In genomic region chr1:189749789-189750188, GRCm38 (mm10) we compare ENCODE assay signal across 21 mouse cellular contexts. TPM values are rescaled to one million over a fixed set of nuclear protein-coding genes. Genes with fewer than 3 reads are reported as not detected.
DNase-seq lines count a peak whose midpoint lies in the region; ATAC-seq and TF ChIP-seq lines count a peak whose summit lies in the region.
"Had no signal": no experiment of that assay in that cellular context is flagged by ENCODE, and none has a peak within 500 bp of the region (broad histone marks: within the 10 kb centered on the region; RNA-seq: fewer than 3 reads in every experiment).

No protein-coding gene starts in this region.

- peaks cover 14% of the 10 kb centered on the region; the same call in 1 of the 2 replicates for H3K36me3 ChIP-seq in heart, embryonic 13.5 days
- no peaks in the 10 kb centered on the region for H3K36me3 ChIP-seq in kidney, embryonic 14.5 days (ENCODE audit: control insufficient read depth, insufficient read depth, low read length)
- no peaks in the 10 kb centered on the region for H3K36me3 ChIP-seq in stomach, embryonic 14.5 days (ENCODE audit: control insufficient read depth, insufficient read depth, low read length)
- H3K36me3 ChIP-seq: G1E; liver, embryonic 13.5 days had no signal

- H3K9me3 ChIP-seq in heart, embryonic 13.5 days: no peaks in the 10 kb centered on the region
- H3K9me3 ChIP-seq in kidney, embryonic 14.5 days (ENCODE audit: control insufficient read depth, low read length): no peaks in the 10 kb centered on the region
- no peaks in the 10 kb centered on the region for H3K9me3 ChIP-seq in stomach, embryonic 14.5 days (ENCODE audit: control insufficient read depth, low read depth, low read length)
- H3K9me3 ChIP-seq: forebrain, embryonic 10.5 days; limb, embryonic 12.5 days; liver, embryonic 13.5 days; midbrain, embryonic 10.5 days had no signal

- DNase-seq in heart, postnatal 36 days: no peak
- no peak for DNase-seq in kidney, adult 11 months
- no peak for DNase-seq in Patski (ENCODE audit: low read depth, low spot score)
- DNase-seq in left cerebral cortex, postnatal 36 days (ENCODE audit: low spot score in 2 of 2): no peak
- DNase-seq: adrenal gland, postnatal 36 days; cerebellum, adult 2 months; forebrain, postnatal 0 days; kidney, postnatal 36 days; liver, embryonic 13.5 days; retina, postnatal 1 day; thymus, postnatal 25 days had no signal

- H3K4me1 ChIP-seq in heart, embryonic 13.5 days: peaks cover 70% of the 10 kb centered on the region
- H3K4me1 ChIP-seq in kidney, embryonic 14.5 days (ENCODE audit: control insufficient read depth, insufficient read depth, low read length): peaks cover 24% of the 10 kb centered on the region
- 0 out of 2 replicates have a peak, but pooled peaks cover 6% of the 10 kb centered on the region for H3K4me1 ChIP-seq in stomach, embryonic 14.5 days (ENCODE audit: control insufficient read depth, insufficient read depth, low read length)

- intact Hi-C loops in heart, postnatal 36 days (cut with DNase I): no loop called here
- intact Hi-C loops in left cerebral cortex, postnatal 36 days (cut with DNase I): loop anchor here (5.0 kb wide), 1 partner anchor 38 kb away; no protein-coding TSS in a partner anchor

- POLR2A ChIA-PET in Patski (lab: Charles Lee): no interaction called here

- in situ Hi-C loops in Patski (cut with MboI; ENCODE audit: low pct_unique_long_range_greater_than_20kb): no loop called here

- H3K4me2 ChIP-seq in heart, embryonic 13.5 days: peak overlapping the region; percentile 51
- H3K4me2 ChIP-seq in kidney, embryonic 14.5 days (replicated peaks; ENCODE audit: low read depth, low read length): no peak overlapping the region
- H3K4me2 ChIP-seq in stomach, embryonic 14.5 days (replicated peaks; ENCODE audit: low read depth, low read length): no peak overlapping the region
- H3K4me2 ChIP-seq: limb, embryonic 12.5 days; liver, embryonic 13.5 days had no signal

- no peak for ATAC-seq in heart, embryonic 13.5 days (ENCODE audit: extremely low read depth, insufficient number of reproducible peaks, low FRiP score, low TSS enrichment)
- ATAC-seq in kidney, embryonic 14.5 days (ENCODE audit: low FRiP score, low TSS enrichment): no peak
- peak; percentile 66 for ATAC-seq in Patski
- ATAC-seq in stomach, embryonic 14.5 days (ENCODE audit: insufficient number of reproducible peaks, insufficient read depth, low FRiP score, low read depth): no peak
- ATAC-seq: forebrain, postnatal 0 days; hindbrain, embryonic 16.5 days had no signal

- peak overlapping the region; percentile 78 for H3K27ac ChIP-seq in heart, embryonic 13.5 days (replicated peaks)
- H3K27ac ChIP-seq in kidney, embryonic 14.5 days (ENCODE audit: low read depth, low read length): peak overlapping the region; percentile 71
- H3K27ac ChIP-seq in stomach, embryonic 14.5 days (ENCODE audit: low read length): 0 out of 2 replicates have a peak overlapping the region, but pooled peaks have one; percentile 7
- H3K27ac ChIP-seq: forebrain, embryonic 10.5 days; left cerebral cortex, adult 2 months; limb, embryonic 12.5 days; liver, embryonic 13.5 days; macrophage; midbrain, embryonic 10.5 days had no signal

- no peak overlapping the region for H3K4me3 ChIP-seq in heart, embryonic 13.5 days
- H3K4me3 ChIP-seq in kidney, embryonic 14.5 days (ENCODE audit: low read length): no peak overlapping the region
- H3K4me3 ChIP-seq in stomach, embryonic 14.5 days (ENCODE audit: low read depth, low read length): no peak overlapping the region
- H3K4me3 ChIP-seq: forebrain, embryonic 10.5 days; left cerebral cortex, adult 2 months; limb, embryonic 12.5 days; liver, embryonic 13.5 days; midbrain, embryonic 10.5 days had no signal

- WGBS in heart, embryonic 13.5 days: 86% methylated on average over 4 of the region's 4 CpGs
- WGBS in kidney, embryonic 14.5 days: 89% methylated on average over 4 of the region's 4 CpGs
- 93% methylated on average over 4 of the region's 4 CpGs for WGBS in stomach, embryonic 14.5 days

- H3K9ac ChIP-seq in heart, embryonic 13.5 days: peak overlapping the region; percentile 58; the same call in 1 of the 2 replicates
- H3K9ac ChIP-seq in kidney, embryonic 14.5 days (ENCODE audit: low read depth, low read length): no peak overlapping the region
- no peak overlapping the region for H3K9ac ChIP-seq in stomach, embryonic 14.5 days (replicated peaks; ENCODE audit: low read depth, low read length)
- H3K9ac ChIP-seq: forebrain, postnatal 0 days; limb, embryonic 12.5 days; liver, embryonic 13.5 days had no signal

- CTCF ChIA-PET in Patski (lab: Charles Lee): no interaction called here

- H3K27me3 ChIP-seq in heart, embryonic 13.5 days (replicated peaks): no peaks in the 10 kb centered on the region
- H3K27me3 ChIP-seq in kidney, embryonic 14.5 days (ENCODE audit: control insufficient read depth, insufficient read depth, low read length): no peaks in the 10 kb centered on the region
- H3K27me3 ChIP-seq in Patski: no peaks in the 10 kb centered on the region
- no peaks in the 10 kb centered on the region for H3K27me3 ChIP-seq in stomach, embryonic 14.5 days (ENCODE audit: control insufficient read depth, insufficient read depth, low read length)
- H3K27me3 ChIP-seq: limb, embryonic 12.5 days; liver, embryonic 13.5 days had no signal

- no peak for TF ChIP-seq CTCF in Patski (IDR thresholded peaks at IDR 0.05)

RNA-seq across cellular contexts. Expression of gene Ptpn14, which starts 21.7 kb away (rescaled TPM):
- polyA plus RNA-seq in heart, embryonic 13.5 days (2015; fragmentation: Nextera tagmentation; extraction: Ambion mirVana): 7.6 TPM in 2 replicates
- total RNA-seq in heart, postnatal 36 days (2021): 10 to 100 TPM; 30.7 to 31.2 TPM
- 13.3 and 21.1 TPM in 2 replicates for polyA plus RNA-seq in kidney, embryonic 14.5 days (2014; fragmentation: Nextera tagmentation; extraction: Ambion mirVana)
- 56.8 TPM for polyA plus RNA-seq in Patski (2021)
- 11.2 and 14.3 TPM in 2 replicates for polyA plus RNA-seq in stomach, embryonic 14.5 days (2014; fragmentation: Nextera tagmentation; extraction: Ambion mirVana)
- 10 to 100 TPM in 1 of 2 experiments, 1 to 10 TPM in 1; 8.0 to 16.9 TPM for total RNA-seq in left cerebral cortex, postnatal 36 days (2021)
- polyA plus RNA-seq: G1E had no signal

Comparison
In these comparisons a context has a peak if more than half of its experiments do, and no peak if none do; other contexts are left out.
1. H3K27ac ChIP-seq: peak in every context shown above with its lines; median percentile 78 in heart, embryonic 13.5 days; 71 in kidney, embryonic 14.5 days; 7 in stomach, embryonic 14.5 days.